Mouse (Mus musculus): ENCODE measurements around the gene Lifr. TPM values are rescaled to one million over a fixed set of nuclear protein-coding genes. Genes with fewer than 3 reads are reported as not detected.

The Lifr gene
- polyA plus RNA-seq, 1 experiment: 30.8 TPM

DNA sequence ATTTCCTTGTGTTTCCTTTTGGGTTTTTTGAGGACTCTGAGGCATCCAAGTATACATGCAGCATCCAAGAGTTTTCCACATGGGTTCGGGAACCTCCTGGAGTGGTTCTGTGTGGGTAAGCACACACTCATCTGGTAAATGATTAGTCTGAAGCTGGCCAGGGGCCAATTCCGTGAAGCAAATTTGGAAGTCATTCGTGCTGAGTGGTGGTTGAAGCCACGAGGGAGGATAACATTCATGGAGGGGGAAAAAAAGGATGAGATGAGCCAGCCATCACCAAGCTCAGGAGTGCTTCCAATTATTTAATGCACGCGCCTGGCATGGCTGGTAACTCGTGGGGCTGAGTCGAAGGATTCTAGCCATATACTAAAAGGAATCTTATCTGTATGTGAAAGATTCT is 56.1 kb downstream of the Lifr start:
- Histone ChIP-seq H3K4me3 (ENCODE audit: insufficient read depth, low read length) (no peak overlapping the region), H3K27ac (ENCODE audit: insufficient read depth, low read depth, low read length) (no peak overlapping the region), H3K4me1 (ENCODE audit: control insufficient read depth, insufficient read depth, low read length) (no peaks in the 10 kb centered on the region)
- TF ChIP-seq POLR2A (IDR thresholded peaks at IDR 0.05; ENCODE audit: borderline replicate concordance, low read depth, low read length): no peak
- TF ChIP-seq CTCF (IDR thresholded peaks at IDR 0.05; ENCODE audit: low read depth, low read length): no peak

DNA sequence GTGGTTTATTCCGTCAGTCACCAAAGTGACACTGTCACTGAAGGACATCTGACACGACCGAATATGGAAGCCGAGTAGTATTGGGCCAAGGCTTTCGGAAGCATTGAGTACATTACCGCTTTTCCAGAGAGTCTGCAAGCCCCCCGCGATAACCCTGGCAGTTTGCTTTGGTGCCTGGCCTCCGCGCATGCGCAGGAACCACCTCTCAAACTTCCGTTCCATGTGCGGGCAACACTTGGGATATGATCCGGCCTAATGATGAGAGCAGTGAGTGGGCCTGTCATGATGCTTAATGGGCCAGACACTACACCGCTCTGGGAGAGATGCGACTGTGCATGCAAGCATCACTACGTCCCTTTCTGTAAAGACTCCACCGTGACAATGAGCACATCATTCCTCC is 59.4 kb downstream of the Lifr start:
- Histone ChIP-seq H3K27ac (ENCODE audit: insufficient read depth, low read depth, low read length) (no peak overlapping the region), H3K4me3 (ENCODE audit: insufficient read depth, low read length) (no peak overlapping the region), H3K4me1 (ENCODE audit: control insufficient read depth, insufficient read depth, low read length) (no peaks in the 10 kb centered on the region)
- TF ChIP-seq CTCF (IDR thresholded peaks at IDR 0.05; ENCODE audit: low read depth, low read length): no peak
- TF ChIP-seq POLR2A (IDR thresholded peaks at IDR 0.05; ENCODE audit: borderline replicate concordance, low read depth, low read length): no peak

DNA sequence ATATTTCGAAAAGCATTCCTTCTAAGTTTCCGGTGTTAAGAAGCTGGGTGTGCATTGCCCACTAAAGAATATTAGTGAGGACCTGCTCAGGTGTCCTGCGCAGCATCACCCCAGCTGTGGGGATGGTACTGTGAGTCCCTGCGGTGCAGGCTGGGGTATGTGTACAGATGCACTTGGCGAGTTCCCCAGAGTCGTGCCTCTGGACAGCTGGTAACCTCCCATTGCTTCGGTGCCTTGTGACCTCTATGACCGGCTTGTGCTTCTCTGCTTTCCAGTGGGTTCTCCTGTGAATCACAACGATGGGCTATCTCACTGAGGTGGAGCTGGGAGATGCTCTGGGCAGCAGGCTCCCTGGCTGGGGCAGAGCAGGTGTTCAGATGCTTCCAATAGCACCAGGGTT is 60.2 kb downstream of the Lifr start:
- no peak overlapping the region for H3K27ac ChIP-seq (ENCODE audit: insufficient read depth, low read depth, low read length)
- H3K4me1 ChIP-seq (ENCODE audit: control insufficient read depth, insufficient read depth, low read length): peaks cover 2% of the 10 kb centered on the region; the same call in 1 of the 2 replicates
- no peak overlapping the region for H3K4me3 ChIP-seq (ENCODE audit: insufficient read depth, low read length)
- no peak for TF ChIP-seq CTCF (IDR thresholded peaks at IDR 0.05; ENCODE audit: low read depth, low read length)
- no peak for TF ChIP-seq POLR2A (IDR thresholded peaks at IDR 0.05; ENCODE audit: borderline replicate concordance, low read depth, low read length)

DNA sequence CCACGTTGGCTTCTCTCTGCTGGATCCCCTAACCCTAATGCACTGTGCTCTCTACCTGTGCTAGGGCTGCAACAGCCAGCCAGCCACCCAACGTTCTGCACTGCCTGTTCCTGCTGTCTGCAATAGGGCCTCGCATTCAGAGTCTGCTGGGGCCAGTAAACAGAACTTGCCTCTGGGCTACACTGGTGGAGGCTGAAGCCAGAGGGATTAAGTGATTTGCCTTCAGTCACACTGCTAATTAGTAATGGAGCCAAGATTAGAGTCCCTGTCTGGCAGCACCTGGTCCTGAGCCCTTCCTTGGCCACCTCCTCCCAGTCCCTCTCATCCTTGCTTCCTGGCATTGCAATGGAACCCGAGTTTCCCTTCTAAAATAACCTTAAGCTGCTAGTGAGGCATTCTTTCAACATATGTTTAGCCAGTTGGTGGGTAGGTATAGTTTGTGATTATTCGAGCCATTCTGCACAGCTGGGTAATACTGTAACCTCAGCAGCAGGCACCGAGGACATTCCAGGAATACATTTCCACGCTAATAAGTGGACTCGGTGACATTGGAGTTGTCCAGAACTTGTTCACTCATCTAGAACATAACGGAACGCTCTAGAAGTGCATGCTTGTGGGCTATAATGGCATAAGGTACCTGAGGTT is 61.8 kb downstream of the Lifr start:
- TF ChIP-seq CTCF (IDR thresholded peaks at IDR 0.05; ENCODE audit: low read depth, low read length) (no peak), POLR2A (IDR thresholded peaks at IDR 0.05; ENCODE audit: borderline replicate concordance, low read depth, low read length) (no peak)
- Histone ChIP-seq H3K4me3 (ENCODE audit: insufficient read depth, low read length) (no peak overlapping the region), H3K4me1 (ENCODE audit: control insufficient read depth, insufficient read depth, low read length) (peaks cover 2% of the 10 kb centered on the region; the same call in 1 of the 2 replicates), H3K27ac (ENCODE audit: insufficient read depth, low read depth, low read length) (no peak overlapping the region)

DNA sequence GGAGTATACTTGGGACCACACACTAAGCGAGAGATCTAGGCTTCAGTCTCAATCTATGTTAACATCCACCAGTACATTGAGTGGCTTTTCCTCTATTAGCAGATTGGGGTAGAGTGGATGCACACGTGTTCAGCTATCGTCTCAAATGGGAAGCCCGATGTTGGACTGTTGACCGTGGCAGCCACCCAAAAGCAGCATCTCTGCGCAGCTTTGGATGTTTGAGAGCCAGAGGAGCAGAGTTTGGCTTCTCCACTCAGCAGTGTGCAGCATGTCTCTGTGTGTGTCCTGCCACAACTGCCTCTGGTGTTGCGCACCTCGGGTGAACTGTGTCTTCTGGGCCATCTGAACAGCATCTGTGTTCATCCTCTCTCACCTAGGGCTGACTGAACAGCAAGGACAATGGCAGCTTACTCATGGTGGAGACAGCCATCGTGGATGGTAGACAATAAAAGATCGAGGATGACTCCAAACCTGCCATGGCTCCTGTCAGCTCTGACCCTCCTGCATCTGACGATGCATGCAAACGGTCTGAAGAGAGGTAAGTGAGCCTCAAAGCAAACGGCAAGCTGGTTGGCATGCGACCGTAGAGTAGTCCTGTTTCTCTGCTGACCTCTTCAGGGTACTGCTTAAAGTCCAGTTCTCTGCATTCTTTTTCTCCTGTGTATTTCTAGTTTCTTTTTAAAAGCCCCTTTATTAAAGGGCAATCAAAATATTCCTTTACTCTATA is 63.8 kb downstream of the Lifr start:
- H3K4me1 ChIP-seq (ENCODE audit: control insufficient read depth, insufficient read depth, low read length): peaks cover 2% of the 10 kb centered on the region; the same call in 1 of the 2 replicates
- TF ChIP-seq POLR2A (IDR thresholded peaks at IDR 0.05; ENCODE audit: borderline replicate concordance, low read depth, low read length) (no peak), CTCF (IDR thresholded peaks at IDR 0.05; ENCODE audit: low read depth, low read length) (no peak)

DNA sequence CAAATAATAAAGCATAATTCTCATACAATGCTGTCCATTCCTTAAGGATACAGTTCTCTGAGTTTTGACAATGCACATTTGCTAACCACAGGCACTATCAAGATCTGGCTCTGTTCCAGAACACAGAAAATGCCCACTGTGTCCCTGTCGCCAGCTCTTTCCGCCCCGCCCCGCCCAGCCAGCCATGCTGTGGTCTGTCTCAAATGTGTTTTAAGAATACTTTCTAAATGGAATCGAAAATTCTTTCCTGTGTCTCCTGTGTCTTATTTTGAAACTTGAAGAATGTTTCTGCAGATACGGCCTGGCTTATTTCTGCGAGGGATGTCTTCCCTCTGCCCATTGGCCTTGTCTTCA is 64.3 kb downstream of the Lifr start:
- Histone ChIP-seq H3K4me3 (ENCODE audit: insufficient read depth, low read length) (no peak overlapping the region), H3K4me1 (ENCODE audit: control insufficient read depth, insufficient read depth, low read length) (peaks cover 2% of the 10 kb centered on the region; the same call in 1 of the 2 replicates), H3K27ac (ENCODE audit: insufficient read depth, low read depth, low read length) (no peak overlapping the region)
- TF ChIP-seq POLR2A (IDR thresholded peaks at IDR 0.05; ENCODE audit: borderline replicate concordance, low read depth, low read length) (no peak), CTCF (IDR thresholded peaks at IDR 0.05; ENCODE audit: low read depth, low read length) (no peak)

More for the DNA sequence above, 63.8 kb downstream of the Lifr start:
- Histone ChIP-seq H3K27ac (ENCODE audit: insufficient read depth, low read depth, low read length) (no peak overlapping the region), H3K4me3 (ENCODE audit: insufficient read depth, low read length) (no peak overlapping the region)

DNA sequence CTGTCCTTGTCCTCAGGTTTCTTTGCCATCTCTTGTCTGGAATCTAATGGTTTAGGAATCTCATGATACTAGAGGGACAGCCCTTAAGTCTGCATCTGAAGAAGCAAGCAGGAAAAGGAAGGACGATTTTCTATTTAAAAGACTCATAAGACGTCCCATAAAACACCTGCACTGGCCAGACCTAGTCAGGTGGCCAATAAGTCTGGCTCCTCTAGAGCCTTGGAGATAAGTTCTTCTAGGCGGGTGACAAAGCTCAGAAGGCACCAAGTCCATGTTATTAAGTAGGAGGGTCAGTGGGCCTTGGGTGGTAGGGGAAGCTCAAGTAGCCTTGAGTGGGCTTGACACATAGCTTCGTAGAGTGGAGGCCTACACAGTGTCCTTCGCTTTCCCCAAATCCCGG is 67.2 kb downstream of the Lifr start:
- no peak overlapping the region for H3K27ac ChIP-seq (ENCODE audit: insufficient read depth, low read depth, low read length)
- TF ChIP-seq POLR2A (IDR thresholded peaks at IDR 0.05; ENCODE audit: borderline replicate concordance, low read depth, low read length) (no peak), CTCF (IDR thresholded peaks at IDR 0.05; ENCODE audit: low read depth, low read length) (no peak)
- peaks cover 2% of the 10 kb centered on the region; the same call in 1 of the 2 replicates for H3K4me1 ChIP-seq (ENCODE audit: control insufficient read depth, insufficient read depth, low read length)
- no peak overlapping the region for H3K4me3 ChIP-seq (ENCODE audit: insufficient read depth, low read length)

DNA sequence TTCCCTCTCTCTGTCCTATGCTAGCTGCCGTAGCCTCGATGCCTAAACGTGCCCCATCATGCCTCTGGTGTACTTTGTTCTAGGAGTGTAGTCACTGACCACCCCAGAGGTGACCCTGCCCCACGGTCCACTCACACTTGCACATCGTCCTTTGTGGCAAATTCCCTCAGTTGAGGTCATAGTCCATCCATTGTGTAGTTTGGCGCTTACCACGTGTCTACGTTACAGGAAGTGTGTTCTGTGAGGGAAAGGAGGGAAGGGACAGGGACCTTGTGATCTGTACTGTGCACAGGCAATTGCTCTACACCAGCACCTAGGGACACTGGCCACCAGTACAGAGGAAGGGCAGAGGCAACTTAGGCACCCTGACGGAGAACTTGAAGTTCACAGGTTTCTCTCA is 69.5 kb downstream of the Lifr start:
- Histone ChIP-seq H3K4me1 (ENCODE audit: control insufficient read depth, insufficient read depth, low read length) (peaks cover 2% of the 10 kb centered on the region; the same call in 1 of the 2 replicates), H3K4me3 (ENCODE audit: insufficient read depth, low read length) (no peak overlapping the region), H3K27ac (ENCODE audit: insufficient read depth, low read depth, low read length) (no peak overlapping the region)
- TF ChIP-seq CTCF (IDR thresholded peaks at IDR 0.05; ENCODE audit: low read depth, low read length) (no peak), POLR2A (IDR thresholded peaks at IDR 0.05; ENCODE audit: borderline replicate concordance, low read depth, low read length) (no peak)

DNA sequence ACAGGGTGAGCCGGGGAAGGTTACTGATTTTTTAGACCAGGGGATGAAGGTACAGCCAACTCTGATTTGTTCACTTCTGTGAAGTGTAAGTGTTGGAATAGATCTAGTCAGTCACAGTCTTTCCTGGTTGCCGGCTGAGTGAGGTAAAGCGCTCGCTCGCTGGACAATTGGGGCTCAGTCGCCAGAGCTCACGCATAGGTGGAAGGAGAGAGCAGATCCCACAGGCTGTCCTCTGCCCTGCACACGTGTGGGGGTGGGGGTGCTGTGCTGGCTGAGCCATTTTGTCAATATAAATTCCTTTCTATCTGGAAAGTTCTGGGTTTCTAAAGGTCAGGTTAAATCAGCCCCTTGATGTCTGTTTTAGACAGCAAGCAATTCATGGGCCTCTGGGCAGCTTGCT is 69.9 kb downstream of the Lifr start:
- Histone ChIP-seq H3K27ac (ENCODE audit: insufficient read depth, low read depth, low read length) (no peak overlapping the region), H3K4me3 (ENCODE audit: insufficient read depth, low read length) (no peak overlapping the region), H3K4me1 (ENCODE audit: control insufficient read depth, insufficient read depth, low read length) (peaks cover 2% of the 10 kb centered on the region; the same call in 1 of the 2 replicates)
- TF ChIP-seq CTCF (IDR thresholded peaks at IDR 0.05; ENCODE audit: low read depth, low read length): no peak
- TF ChIP-seq POLR2A (IDR thresholded peaks at IDR 0.05; ENCODE audit: borderline replicate concordance, low read depth, low read length): no peak

DNA sequence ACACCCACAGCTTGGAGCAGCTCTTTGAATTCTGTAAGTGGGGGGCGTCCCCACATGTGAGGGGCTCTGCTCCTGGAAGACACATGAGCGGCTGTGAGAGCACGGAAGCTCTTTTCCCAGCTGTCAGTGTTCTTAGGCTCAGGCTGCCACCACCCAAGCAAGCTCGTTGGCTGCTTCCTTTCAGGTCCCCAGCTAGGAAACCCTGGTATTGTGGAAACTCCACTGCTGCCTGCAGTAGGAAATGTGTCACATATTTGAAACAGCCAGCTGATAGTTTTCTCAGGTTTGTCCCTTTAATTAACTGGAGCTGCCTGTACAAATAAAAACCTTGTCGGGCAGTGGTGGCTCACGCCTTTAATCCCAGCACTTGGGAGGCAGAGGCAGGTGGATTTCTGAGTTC is 73.4 kb downstream of the Lifr start:
- Histone ChIP-seq H3K27ac (ENCODE audit: insufficient read depth, low read depth, low read length) (no peak overlapping the region), H3K4me3 (ENCODE audit: insufficient read depth, low read length) (no peak overlapping the region), H3K4me1 (ENCODE audit: control insufficient read depth, insufficient read depth, low read length) (no peaks in the 10 kb centered on the region)
- TF ChIP-seq POLR2A (IDR thresholded peaks at IDR 0.05; ENCODE audit: borderline replicate concordance, low read depth, low read length): no peak
- TF ChIP-seq CTCF (IDR thresholded peaks at IDR 0.05; ENCODE audit: low read depth, low read length): no peak

All from bone marrow macrophage, adult 2 months (primary cell).